Mouse (Mus musculus) subcutaneous adipose tissue, adult 2 months (tissue): ENCODE data around the gene Gm21680. TPM values are rescaled to one million over a fixed set of nuclear protein-coding genes. Genes with fewer than 3 reads are reported as not detected.

Source experiments
- polyA plus RNA-seq: library from polyadenylated mRNA; depleted of rRNA; stranded (reverse); fragments of >200 nt; gene quantifications from 2 replicates; pipeline ENCODE4 v1.2.3, GENCODE M21; 2012; ENCODE audit warnings: low replicate concordance; rRNA removed

Gene Gm21680
- polyA plus RNA-seq, result not detected in 2 replicates

DNA sequence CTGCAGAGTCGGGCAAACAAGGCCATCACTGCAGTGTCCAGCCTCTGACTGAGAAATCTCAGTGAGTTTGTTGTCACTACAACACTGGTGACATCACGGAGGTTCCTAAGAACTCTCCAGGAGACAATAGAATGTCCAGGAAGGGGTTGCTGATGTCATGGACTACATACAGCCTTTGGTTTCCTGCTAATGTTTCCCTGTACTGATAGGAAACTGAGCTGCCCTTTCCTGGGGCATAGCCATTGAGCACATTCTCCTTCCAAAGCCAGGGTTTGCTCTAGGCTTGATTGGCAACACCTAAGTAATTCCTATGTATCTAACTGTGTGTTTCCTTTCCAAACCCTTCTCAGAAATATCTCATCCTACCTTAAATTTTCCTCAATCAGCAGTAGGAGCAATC is at the start of gene Gm21680:
TSS of gene Gm21680 (minus strand) at position 101 of the 400 bp plus-strand sequence.

DNA sequence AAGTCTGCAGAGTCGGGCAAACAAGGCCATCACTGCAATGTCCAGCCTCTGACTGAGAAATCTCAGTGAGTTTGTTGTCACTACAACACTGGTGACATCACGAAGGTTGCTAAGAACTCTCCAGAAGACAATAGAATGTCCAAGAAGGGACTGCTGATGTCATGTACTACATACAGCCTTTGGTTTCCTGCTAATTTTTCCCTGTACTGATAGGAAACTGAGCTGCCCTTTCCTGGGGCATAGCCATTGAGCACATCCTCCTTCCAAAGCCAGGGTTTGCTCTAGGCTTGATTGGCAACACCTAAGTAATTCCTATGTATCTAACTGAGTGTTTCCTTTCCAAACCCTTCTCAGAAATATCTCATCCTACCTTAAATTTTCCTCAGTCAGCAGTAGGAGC is 32.2 kb upstream of the Gm21680 start, which contains the start of gene Gm1979:
TSS of gene Gm1979 (minus strand) at position 101 of the 400 bp plus-strand sequence.

DNA sequence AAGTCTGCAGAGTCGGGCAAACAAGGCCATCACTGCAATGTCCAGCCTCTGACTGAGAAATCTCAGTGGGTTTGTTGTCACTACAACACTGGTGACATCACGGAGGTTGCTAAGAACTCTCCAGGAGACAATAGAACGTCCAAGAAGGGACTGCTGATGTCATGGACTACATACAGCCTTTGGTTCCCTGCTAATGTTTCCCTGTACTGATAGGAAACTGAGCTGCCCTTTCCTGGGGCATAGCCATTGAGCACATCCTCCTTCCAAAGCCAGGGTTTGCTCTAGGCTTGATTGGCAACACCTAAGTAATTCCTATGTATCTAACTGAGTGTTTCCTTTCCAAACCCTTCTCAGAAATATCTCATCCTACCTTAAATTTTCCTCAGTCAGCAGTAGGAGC is 16.1 kb upstream of the Gm21680 start, which contains the start of gene Gm21698:
TSS of gene Gm21698 (minus strand) at position 101 of the 400 bp plus-strand sequence.

DNA sequence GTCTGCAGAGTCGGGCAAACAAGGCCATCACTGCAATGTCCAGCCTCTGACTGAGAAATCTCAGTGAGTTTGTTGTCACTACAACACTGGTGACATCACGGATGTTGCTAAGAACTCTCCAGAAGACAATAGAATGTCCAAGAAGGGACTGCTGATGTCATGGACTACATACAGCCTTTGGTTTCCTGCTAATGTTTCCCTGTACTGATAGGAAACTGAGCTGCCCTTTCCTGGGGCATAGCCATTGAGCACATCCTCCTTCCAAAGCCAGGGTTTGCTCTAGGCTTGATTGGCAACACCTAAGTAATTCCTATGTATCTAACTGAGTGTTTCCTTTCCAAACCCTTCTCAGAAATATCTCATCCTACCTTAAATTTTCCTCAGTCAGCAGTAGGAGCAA is 18.1 kb downstream of the Gm21680 start, which contains the start of gene Gm21671:
TSS of gene Gm21671 (minus strand) at position 101 of the 400 bp plus-strand sequence.

GRCm38 (mm10) chr5:25942281-25942680 is 30.2 kb downstream of the Gm21680 start, which contains the start of gene Gm21663:
TSS of gene Gm21663 (minus strand) at chr5:25942381.

Other genes with a start within 250 kb of the Gm21680 start
- 3.5 and 4.2 TPM in 2 replicates for gene Actr3b, start 212.7 kb downstream of the Gm21680 start, polyA plus RNA-seq
- not detected in 2 replicates for gene Gm21663, start 30.3 kb downstream of the Gm21680 start, polyA plus RNA-seq
- not detected in 2 replicates for gene Gm21671, start 18.2 kb downstream of the Gm21680 start, polyA plus RNA-seq
- not detected in 2 replicates for gene Gm21698, start 16.0 kb upstream of the Gm21680 start, polyA plus RNA-seq
- gene Gm1979, start 32.1 kb upstream of the Gm21680 start, polyA plus RNA-seq, result not detected in 2 replicates
- gene Gm5862, start 50.3 kb upstream of the Gm21680 start, polyA plus RNA-seq, result not detected in 2 replicates
- not detected in 2 replicates for gene Speer4a, start 66.9 kb upstream of the Gm21680 start, polyA plus RNA-seq
- gene Gm7347, start 85.9 kb upstream of the Gm21680 start, polyA plus RNA-seq, result not detected in 2 replicates
- gene Gm10471, start 116.6 kb upstream of the Gm21680 start, polyA plus RNA-seq, result not detected in 2 replicates
- not detected in 2 replicates for gene 5031410I06Rik, start 132.7 kb upstream of the Gm21680 start, polyA plus RNA-seq
- gene Gm10220, start 148.8 kb upstream of the Gm21680 start, polyA plus RNA-seq, result not detected in 2 replicates